30 mouse cellular contexts compared by ENCODE assay signal in genomic region chr9:62325965-62326364, GRCm38 (mm10). TPM values are rescaled to one million over a fixed set of nuclear protein-coding genes. Genes with fewer than 3 reads are reported as not detected.
A peak's percentile ranks its signal among the peaks of the same experiment; 100 is the strongest.
DNase-seq lines count a peak whose midpoint lies in the region; ATAC-seq and TF ChIP-seq lines count a peak whose summit lies in the region.
"Had no signal": no experiment of that assay in that cellular context is flagged by ENCODE, and none has a peak within 500 bp of the region (broad histone marks: within the 10 kb centered on the region; RNA-seq: fewer than 3 reads in every experiment).

No protein-coding gene starts in this region.

- no peaks in the 10 kb centered on the region for H3K79me2 ChIP-seq in heart, adult 2 months (replicated peaks; ENCODE audit: control insufficient read depth, insufficient read depth, low read length)

- H3K4me1 ChIP-seq in heart, adult 2 months (ENCODE audit: control insufficient read depth, insufficient read depth, low read length) = no peaks in the 10 kb centered on the region
- no peaks in the 10 kb centered on the region for H3K4me1 ChIP-seq in lung, postnatal 0 days (ENCODE audit: insufficient read depth, low read depth, low read length)
- H3K4me1 ChIP-seq in ES-Bruce4 (ENCODE audit: control insufficient read depth, insufficient read depth, low read length) = no peaks in the 10 kb centered on the region
- H3K4me1 ChIP-seq: limb, embryonic 10.5 days; lung, embryonic 15.5 days; midbrain, embryonic 13.5 days; neural tube, embryonic 15.5 days had no signal

- H3K4me2 ChIP-seq in lung, postnatal 0 days (replicated peaks; ENCODE audit: low read depth, low read length) = no peak overlapping the region
- H3K4me2 ChIP-seq: heart, embryonic 11.5 days; hindbrain, embryonic 14.5 days; lung, embryonic 15.5 days; midbrain, embryonic 13.5 days; neural tube, embryonic 15.5 days had no signal

- H3K36me3 ChIP-seq in heart, adult 2 months (ENCODE audit: control insufficient read depth, insufficient read depth, low read length) = no peaks in the 10 kb centered on the region
- H3K36me3 ChIP-seq in lung, postnatal 0 days (ENCODE audit: insufficient read depth, low read length) = no peaks in the 10 kb centered on the region
- H3K36me3 ChIP-seq in ES-Bruce4 (ENCODE audit: control insufficient read depth, insufficient read depth, low read length, poor library complexity, severe bottlenecking) = no peaks in the 10 kb centered on the region
- H3K36me3 ChIP-seq: limb, embryonic 10.5 days; lung, embryonic 15.5 days; midbrain, embryonic 13.5 days; neural tube, embryonic 15.5 days had no signal

- ATAC-seq in lung, postnatal 0 days = no peak
- ATAC-seq: forebrain, embryonic 14.5 days; midbrain, embryonic 13.5 days had no signal

- H3K27ac ChIP-seq in heart, adult 2 months = no peak overlapping the region
- H3K27ac ChIP-seq in lung, postnatal 0 days (ENCODE audit: low read length) = no peak overlapping the region
- H3K27ac ChIP-seq in ES-Bruce4 (ENCODE audit: insufficient read depth, low read length) = no peak overlapping the region
- H3K27ac ChIP-seq: hindbrain, embryonic 14.5 days; kidney, postnatal 0 days; limb, embryonic 10.5 days; lung, embryonic 15.5 days; midbrain, embryonic 13.5 days; neural tube, embryonic 15.5 days had no signal

- intact Hi-C loops in heart, adult 2 months (cut with DNase I) = no loop called here
- intact Hi-C loops in heart, postnatal 10 days (cut with DNase I) = no loop called here

- H3K27me3 ChIP-seq in heart, adult 2 months (ENCODE audit: control insufficient read depth, insufficient read depth, low read length) = no peaks in the 10 kb centered on the region
- no peaks in the 10 kb centered on the region for H3K27me3 ChIP-seq in lung, postnatal 0 days (replicated peaks; ENCODE audit: insufficient read depth, low read length)
- H3K27me3 ChIP-seq in ES-Bruce4 (ENCODE audit: control insufficient read depth, insufficient read depth, low read length, poor library complexity, severe bottlenecking) = no peaks in the 10 kb centered on the region
- H3K27me3 ChIP-seq: lung, embryonic 15.5 days; midbrain, embryonic 13.5 days; neural tube, embryonic 15.5 days had no signal

- TF ChIP-seq EP300 in heart, adult 2 months (IDR thresholded peaks at IDR 0.05; ENCODE audit: insufficient read depth, low read depth, low read length) = no peak
- no peak for TF ChIP-seq EP300 in lung, postnatal 0 days (IDR thresholded peaks at IDR 0.05)
- TF ChIP-seq EP300 in ES-Bruce4 (IDR thresholded peaks at IDR 0.05; ENCODE audit: insufficient read depth, low read depth, low read length) = no peak

- no peak for TF ChIP-seq POLR2A in heart, adult 2 months (IDR thresholded peaks at IDR 0.05; ENCODE audit: insufficient read depth, low read depth, low read length)
- no peak for TF ChIP-seq POLR2A in ES-Bruce4 (IDR thresholded peaks at IDR 0.05; ENCODE audit: insufficient read depth, low read length)

- no peak for DNase-seq in heart, adult 2 months
- DNase-seq in heart, postnatal 10 days = no peak
- no peak for DNase-seq in lung, postnatal 0 days (ENCODE audit: low spot score)
- DNase-seq in lung, postnatal 25 days (ENCODE audit: low spot score) = no peak
- peak; percentile 41 for DNase-seq in induced T-regulatory cell, adult 2 months (ENCODE audit: low read depth)
- no peak for DNase-seq in kidney, postnatal 36 days
- DNase-seq in MN1 (ENCODE audit: low spot score) = no peak
- DNase-seq: adrenal gland, adult 8-10 months; cerebellum, adult 9-10 months; heart, postnatal 14 days; kidney, adult 11 months; right cerebral cortex, postnatal 25 days; thymus, postnatal 36 days had no signal

- H3K9ac ChIP-seq in heart, adult 2 months (ENCODE audit: low read depth, low read length) = no peak overlapping the region
- no peak overlapping the region for H3K9ac ChIP-seq in lung, postnatal 0 days (replicated peaks; ENCODE audit: low read depth)
- no peak overlapping the region for H3K9ac ChIP-seq in ES-Bruce4 (ENCODE audit: low read depth, poor library complexity, severe bottlenecking)
- H3K9ac ChIP-seq: hindbrain, embryonic 14.5 days; lung, embryonic 15.5 days; midbrain, embryonic 13.5 days; neural tube, embryonic 15.5 days had no signal

- TF ChIP-seq CTCF in heart, adult 2 months (IDR thresholded peaks at IDR 0.05) = peak; percentile 26
- TF ChIP-seq CTCF in lung, postnatal 0 days (IDR thresholded peaks at IDR 0.05) = peak; percentile 36
- peak; percentile 49 for TF ChIP-seq CTCF in ES-Bruce4 (IDR thresholded peaks at IDR 0.05; ENCODE audit: low read depth, low read length)

- H3K4me3 ChIP-seq in heart, adult 2 months = no peak overlapping the region
- H3K4me3 ChIP-seq in lung, postnatal 0 days (ENCODE audit: low read depth, low read length) = no peak overlapping the region
- no peak overlapping the region for H3K4me3 ChIP-seq in ES-Bruce4 (ENCODE audit: low read depth, low read length)
- H3K4me3 ChIP-seq: limb, embryonic 10.5 days; lung, embryonic 15.5 days; midbrain, embryonic 13.5 days; myocyte; neural tube, embryonic 15.5 days had no signal

- H3K9me3 ChIP-seq in lung, postnatal 0 days (ENCODE audit: low read length) = no peaks in the 10 kb centered on the region
- no peaks in the 10 kb centered on the region for H3K9me3 ChIP-seq in ES-Bruce4 (replicated peaks; ENCODE audit: control insufficient read depth, insufficient read depth, low read length, poor library complexity, severe bottlenecking)
- H3K9me3 ChIP-seq: lung, embryonic 15.5 days; midbrain, embryonic 13.5 days; neural tube, embryonic 15.5 days had no signal

- WGBS in heart, adult 2 months = 72% methylated on average over 3 of the region's 3 CpGs
- WGBS in lung, postnatal 0 days = 65% methylated on average over 3 of the region's 3 CpGs

RNA-seq across cellular contexts. Expression of gene Anp32a, which starts 15.1 kb away (rescaled TPM):
- 100 to 1,000 TPM; 189 to 204 TPM for total RNA-seq in heart, adult 2 months (2021)
- polyA plus RNA-seq in heart, adult 2 months (2012; rRNA removed) = 28.8 and 68.2 TPM in 2 replicates
- total RNA-seq in heart, postnatal 10 days (2021) = 100 to 1,000 TPM; 231 to 270 TPM
- polyA plus RNA-seq in lung, postnatal 0 days (2015; fragmentation: Nextera tagmentation; extraction: Ambion mirVana) = 101 and 141 TPM in 2 replicates
- polyA plus RNA-seq in ES-Bruce4 (2011; ENCODE audit: insufficient read depth, insufficient read length, low read depth, missing spikeins) = 779 and 784 TPM in 2 replicates

RNA-seq across cellular contexts. Expression of gene Spesp1, which starts 44.0 kb away (rescaled TPM):
- not detected for total RNA-seq in heart, adult 2 months (2021)
- polyA plus RNA-seq in heart, adult 2 months (2012; rRNA removed) = 0.06 and 0.09 TPM in 2 replicates
- not detected for total RNA-seq in heart, postnatal 10 days (2021)
- polyA plus RNA-seq in lung, postnatal 0 days (2015; fragmentation: Nextera tagmentation; extraction: Ambion mirVana) = not detected in 2 replicates
- polyA plus RNA-seq in ES-Bruce4 (2011; ENCODE audit: insufficient read depth, insufficient read length, low read depth, missing spikeins) = not detected in 2 replicates
- total RNA-seq: adrenal gland, adult 8-10 months; common myeloid progenitor, adult 5-6 weeks; gastrocnemius, postnatal 4 days; heart, postnatal 14 days; liver, adult 2 months; megakaryocyte progenitor cell, adult 5-6 weeks had no signal
- polyA plus RNA-seq: C2C12; embryonic facial prominence, embryonic 11.5 days; forebrain, embryonic 14.5 days; heart, embryonic 11.5 days; hindbrain, embryonic 14.5 days; kidney, postnatal 0 days; limb, embryonic 10.5 days; liver, adult 2 months; lung, embryonic 15.5 days; myocyte; neural tube, embryonic 15.5 days; spleen, adult 2 months had no signal
